Mouse (Mus musculus) left cerebral cortex, adult 2 months (tissue): ENCODE results near the gene Rnasek. TPM values are rescaled to one million over a fixed set of nuclear protein-coding genes. Genes with fewer than 3 reads are reported as not detected.
A peak's percentile ranks its signal among the peaks of the same experiment; 100 is the strongest.

Experiments used
- DNase-seq, 2 experiments: peaks; one replicate each; pipeline ENCODE4 v3.0.0; 2021 to 2022; ENCODE audit warnings: low spot score in 2 of 2, mixed read lengths in 1 of 2; ENCODE audit errors: extremely low spot score in 1 of 2
- H3K27ac ChIP-seq: fragments of 200-600 bp; 2 replicates; pipeline ENCODE4 v1.8.1; 2022
- H3K4me3 ChIP-seq: fragments of 200-600 bp; 2 replicates; pipeline ENCODE4 v1.8.1; 2022
- CTCF ChIP-seq: fragments of 200-600 bp; IDR thresholded peaks from 2 replicates; pipeline ENCODE4 v1.8.1; 2022; ENCODE audit warnings: antibody characterized with exemption, mild to moderate bottlenecking, moderate library complexity
- intact Hi-C: fragments of 180-260 bp; cut with DNase I; formaldehyde crosslinking; loops from one replicate; pipeline ENCODE4 v1.15.1; 2025
- long read RNA-seq, 2 experiments: library from polyadenylated mRNA; stranded (forward); transcript quantifications; one replicate each; pipeline ENCODE4 v2.0.0; 2021; ENCODE audit warnings: borderline mapping rate in 2 of 2
- total RNA-seq, 2 experiments: library from RNA; stranded (reverse); gene quantifications; 2 replicates each; pipeline ENCODE4 v1.2.3; 2021

The Rnasek gene
- 100 to 1,000 TPM; 241 to 270 TPM for total RNA-seq
- long read RNA-seq, experiment 1, transcript Rnasek-203 (2 exons, 465 nt), result minor isoform, 69 of 144 reads
- long read RNA-seq, experiment 1, transcript Rnasek-201 (3 exons, 611 nt), result major isoform, 73 of 144 reads
- long read RNA-seq, experiment 1, partial matches to known transcripts, result 2 of 144 reads
- long read RNA-seq, experiment 1, other reads (novel, unspliced or antisense), result 0 of 144 reads
- long read RNA-seq, experiment 2, transcript Rnasek-201 (3 exons, 611 nt), result major isoform, 62 of 99 reads
- long read RNA-seq, experiment 2, transcript Rnasek-203 (2 exons, 465 nt), result minor isoform, 34 of 99 reads
- long read RNA-seq, experiment 2, partial matches to known transcripts, result 1 of 99 reads
- long read RNA-seq, experiment 2, other reads (novel, unspliced or antisense), result 0 of 99 reads

GRCm38 (mm10) chr11:70239541-70240279 is at the start of gene Rnasek, which contains the start of gene Gm21988:
Rnasek (minus strand) TSS chr11:70239842.
Gm21988 (minus strand) TSS chr11:70239830.
- peak within 1 kb of the TSS; percentile 92 for H3K27ac ChIP-seq
- peak within 1 kb of the TSS; percentile 98 for H3K4me3 ChIP-seq
- no peak for TF ChIP-seq CTCF
- peak; percentile 74 to 77 for DNase-seq
- intact Hi-C loops, result loop anchor here (10.0 kb wide), 1 partner anchor 415 kb away; the partner anchor contains the start of genes Eno3 and Pfn1

GRCm38 (mm10) chr11:70289236-70289635 is 49.6 kb upstream of the Rnasek start:
- intact Hi-C loops, result no loop called here
- DNase-seq, result peak in 1 of 2 experiments; percentile 17
- TF ChIP-seq CTCF, result no peak
- Histone ChIP-seq H3K27ac (no peak overlapping the region), H3K4me3 (no peak overlapping the region)

- Histone ChIP-seq H3K4me3 (no peak overlapping the region), H3K27ac (no peak overlapping the region)
- DNase-seq, result no peak
- TF ChIP-seq CTCF, result no peak
- intact Hi-C loops, result no loop called here
Measured at GRCm38 (mm10) chr11:70288102-70288501, 48.5 kb upstream of the Rnasek start.

- no peak for DNase-seq
- H3K27ac ChIP-seq, result no peak overlapping the region
- no peak for TF ChIP-seq CTCF
- H3K4me3 ChIP-seq, result no peak overlapping the region
- intact Hi-C loops, result no loop called here
Measured at GRCm38 (mm10) chr11:70285686-70286085, 46.0 kb upstream of the Rnasek start.

- no peak for TF ChIP-seq CTCF
- no peak for DNase-seq
- intact Hi-C loops, result no loop called here
- Histone ChIP-seq H3K4me3 (no peak overlapping the region), H3K27ac (no peak overlapping the region)
Measured at GRCm38 (mm10) chr11:70284757-70285156, 45.1 kb upstream of the Rnasek start.

- DNase-seq, result no peak
- Histone ChIP-seq H3K4me3 (no peak overlapping the region), H3K27ac (no peak overlapping the region)
- TF ChIP-seq CTCF, result no peak
- intact Hi-C loops, result no loop called here
Measured at GRCm38 (mm10) chr11:70283666-70284065, 44.0 kb upstream of the Rnasek start.

GRCm38 (mm10) chr11:70280441-70280840 is 40.8 kb upstream of the Rnasek start:
- Histone ChIP-seq H3K4me3 (no peak overlapping the region), H3K27ac (no peak overlapping the region)
- intact Hi-C loops, result no loop called here
- no peak for TF ChIP-seq CTCF
- DNase-seq, result no peak

- no peak overlapping the region for H3K27ac ChIP-seq
- TF ChIP-seq CTCF, result no peak
- DNase-seq, result no peak
- intact Hi-C loops, result no loop called here
- H3K4me3 ChIP-seq, result no peak overlapping the region
Measured at GRCm38 (mm10) chr11:70278961-70279360, 39.3 kb upstream of the Rnasek start.

- no peak for DNase-seq
Measured at GRCm38 (mm10) chr11:70271641-70272040, 32.0 kb upstream of the Rnasek start.

GRCm38 (mm10) chr11:70266405-70266804 is 26.8 kb upstream of the Rnasek start:
- no peak overlapping the region for H3K4me3 ChIP-seq
- intact Hi-C loops, result no loop called here
- H3K27ac ChIP-seq, result no peak overlapping the region
- TF ChIP-seq CTCF, result no peak
- DNase-seq, result no peak

More at GRCm38 (mm10) chr11:70271641-70272040, 32.0 kb upstream of the Rnasek start:
- intact Hi-C loops, result no loop called here
- Histone ChIP-seq H3K27ac (no peak overlapping the region), H3K4me3 (no peak overlapping the region)
- TF ChIP-seq CTCF, result no peak

- H3K4me3 ChIP-seq, result no peak overlapping the region
- intact Hi-C loops, result no loop called here
- H3K27ac ChIP-seq, result no peak overlapping the region
- no peak for TF ChIP-seq CTCF
- no peak for DNase-seq
Measured at GRCm38 (mm10) chr11:70265819-70266218, 26.2 kb upstream of the Rnasek start.

- H3K27ac ChIP-seq, result no peak overlapping the region
- DNase-seq, result no peak
- intact Hi-C loops, result no loop called here
- TF ChIP-seq CTCF, result no peak
- no peak overlapping the region for H3K4me3 ChIP-seq
Measured at GRCm38 (mm10) chr11:70265252-70265651, 25.6 kb upstream of the Rnasek start.
